ENCODE assay signal across 8 mouse cellular contexts in genomic region chr15:72205950-72206349, GRCm38 (mm10).
DNase-seq lines count a peak whose midpoint lies in the region; ATAC-seq lines count a peak whose summit lies in the region.

No protein-coding gene starts in this region.

- no peaks in the 10 kb centered on the region for H3K27me3 ChIP-seq in heart, embryonic 10.5 days (ENCODE audit: insufficient read depth, poor library complexity, severe bottlenecking)
- no peaks in the 10 kb centered on the region for H3K27me3 ChIP-seq in forebrain, embryonic 14.5 days (replicated peaks; ENCODE audit: control insufficient read depth, insufficient read depth, low read length)
- H3K27me3 ChIP-seq in hindbrain, embryonic 12.5 days = no peaks in the 10 kb centered on the region
- no peaks in the 10 kb centered on the region for H3K27me3 ChIP-seq in midbrain, embryonic 16.5 days (ENCODE audit: control insufficient read depth, insufficient read depth, low read depth, low read length)
- no peaks in the 10 kb centered on the region; the same call in 1 of the 2 replicates for H3K27me3 ChIP-seq in splenic B cell, adult 2 months (ENCODE audit: control insufficient read depth, insufficient read depth, low read length, poor library complexity, severe bottlenecking)

- no peaks in the 10 kb centered on the region for H3K4me1 ChIP-seq in heart, embryonic 10.5 days
- H3K4me1 ChIP-seq in forebrain, embryonic 14.5 days (ENCODE audit: control insufficient read depth, insufficient read depth, low read length) = no peaks in the 10 kb centered on the region
- peaks cover 2% of the 10 kb centered on the region; the same call in 1 of the 2 replicates for H3K4me1 ChIP-seq in hindbrain, embryonic 12.5 days
- peaks cover 13% of the 10 kb centered on the region; the same call in 1 of the 2 replicates for H3K4me1 ChIP-seq in midbrain, embryonic 16.5 days (ENCODE audit: control insufficient read depth, insufficient read depth, low read length)

- 18% methylated on average over 9 of the region's 9 CpGs for WGBS in heart, embryonic 10.5 days
- WGBS in forebrain, embryonic 14.5 days = 9% methylated on average over 9 of the region's 9 CpGs
- WGBS in hindbrain, embryonic 12.5 days = 14% methylated on average over 9 of the region's 9 CpGs
- WGBS in midbrain, embryonic 16.5 days = 14% methylated on average over 9 of the region's 9 CpGs

- DNase-seq in heart, adult 11 months = peak; percentile 88
- DNase-seq in heart, embryonic 10.5 days (ENCODE audit: low spot score) = no peak
- DNase-seq in forebrain, embryonic 14.5 days (ENCODE audit: low spot score) = peak; percentile 91
- DNase-seq in left cerebral cortex, adult 9 months (ENCODE audit: low spot score in 2 of 2) = peak; percentile 62 to 93
- DNase-seq in splenic B cell, adult 2 months (ENCODE audit: low read depth, low spot score) = peak; percentile 20

- no peak overlapping the region for H3K4me2 ChIP-seq in forebrain, embryonic 14.5 days (ENCODE audit: low read length)
- H3K4me2 ChIP-seq in hindbrain, embryonic 12.5 days (replicated peaks) = 0 out of 2 replicates have a peak overlapping the region, but pooled peaks have one; percentile 3
- no peak overlapping the region for H3K4me2 ChIP-seq in midbrain, embryonic 16.5 days (ENCODE audit: low read length)

- no peaks in the 10 kb centered on the region for H3K36me3 ChIP-seq in heart, embryonic 10.5 days
- no peaks in the 10 kb centered on the region for H3K36me3 ChIP-seq in forebrain, embryonic 14.5 days (ENCODE audit: control insufficient read depth, insufficient read depth, low read length)
- no peaks in the 10 kb centered on the region for H3K36me3 ChIP-seq in hindbrain, embryonic 12.5 days
- no peaks in the 10 kb centered on the region for H3K36me3 ChIP-seq in midbrain, embryonic 16.5 days (ENCODE audit: control insufficient read depth, insufficient read depth, low read length)
- H3K36me3 ChIP-seq in splenic B cell, adult 2 months (ENCODE audit: control insufficient read depth, insufficient read depth, low read length, poor library complexity, severe bottlenecking) = no peaks in the 10 kb centered on the region

- no peak overlapping the region for H3K9ac ChIP-seq in forebrain, embryonic 14.5 days (ENCODE audit: low read length)
- H3K9ac ChIP-seq in hindbrain, embryonic 12.5 days = no peak overlapping the region
- H3K9ac ChIP-seq in midbrain, embryonic 16.5 days (ENCODE audit: low read depth, low read length) = no peak overlapping the region

- no peaks in the 10 kb centered on the region for H3K9me3 ChIP-seq in heart, embryonic 10.5 days
- H3K9me3 ChIP-seq in forebrain, embryonic 14.5 days (replicated peaks; ENCODE audit: control insufficient read depth, low read length) = no peaks in the 10 kb centered on the region
- no peaks in the 10 kb centered on the region for H3K9me3 ChIP-seq in hindbrain, embryonic 12.5 days (replicated peaks)
- no peaks in the 10 kb centered on the region for H3K9me3 ChIP-seq in midbrain, embryonic 16.5 days (replicated peaks; ENCODE audit: control insufficient read depth, low read length, poor library complexity, severe bottlenecking)

- H3K4me3 ChIP-seq in heart, embryonic 10.5 days = no peak overlapping the region
- H3K4me3 ChIP-seq in forebrain, embryonic 14.5 days (ENCODE audit: low read depth, low read length) = no peak overlapping the region
- H3K4me3 ChIP-seq in hindbrain, embryonic 12.5 days = no peak overlapping the region
- no peak overlapping the region for H3K4me3 ChIP-seq in midbrain, embryonic 16.5 days (ENCODE audit: low read depth, low read length)

- no peak overlapping the region for H3K27ac ChIP-seq in heart, embryonic 10.5 days
- H3K27ac ChIP-seq in forebrain, embryonic 14.5 days (ENCODE audit: low read depth, low read length) = no peak overlapping the region
- peak overlapping the region; percentile 37; the same call in 1 of the 2 replicates for H3K27ac ChIP-seq in hindbrain, embryonic 12.5 days
- H3K27ac ChIP-seq in midbrain, embryonic 16.5 days (ENCODE audit: low read length) = peak overlapping the region; percentile 68

- ATAC-seq in cerebellum, adult (ENCODE audit: insufficient number of reproducible peaks, low FRiP score, low TSS enrichment) = peak; percentile 85
- ATAC-seq in forebrain, embryonic 14.5 days = peak; percentile 96
- ATAC-seq in hindbrain, embryonic 12.5 days (ENCODE audit: low FRiP score) = peak; percentile 76
- ATAC-seq in midbrain, embryonic 16.5 days = peak; percentile 93

Comparison
In these comparisons a context has a peak if more than half of its experiments do, and no peak if none do; other contexts are left out.
1. H3K27ac ChIP-seq: peak in hindbrain, embryonic 12.5 days (single experiment) and midbrain, embryonic 16.5 days (single experiment); none in heart, embryonic 10.5 days (single experiment) and forebrain, embryonic 14.5 days (single experiment).
2. Peak in every context shown above with its lines, with median percentiles within 50 percentile points of each other: ATAC-seq.